Mouse (Mus musculus) layer of hippocampus, postnatal 36 days (tissue): ENCODE data around the gene 4921524J17Rik. TPM values are rescaled to one million over a fixed set of nuclear protein-coding genes. Genes with fewer than 3 reads are reported as not detected.
A peak's percentile ranks its signal among the peaks of the same experiment; 100 is the strongest.

Experiments used
- DNase-seq, 2 experiments: peaks; one replicate each; pipeline ENCODE4 v3.0.0; 2022
- total RNA-seq, 2 experiments: library from RNA; stranded (reverse); gene quantifications; 2 replicates each; pipeline ENCODE4 v1.2.3; 2021

Gene 4921524J17Rik
- total RNA-seq, result 10 to 100 TPM; 16.8 to 17.1 TPM

GRCm38 (mm10) chr8:85432168-85433016 lies at the start of gene 4921524J17Rik:
Gene 4921524J17Rik (minus strand): TSS chr8:85432833.
- peak; percentile 96 to 97 for DNase-seq

GRCm38 (mm10) chr8:85482427-85482826 lies 49.8 kb upstream of the 4921524J17Rik start:
- DNase-seq, result peak; percentile 46 to 55

- peak; percentile 36 to 43 for DNase-seq
These were observed 49.3 kb upstream of the 4921524J17Rik start for GRCm38 (mm10) chr8:85481900-85482299.

GRCm38 (mm10) chr8:85479710-85480109 lies 47.1 kb upstream of the 4921524J17Rik start:
- DNase-seq, result no peak

GRCm38 (mm10) chr8:85478397-85478796 lies 45.8 kb upstream of the 4921524J17Rik start:
- DNase-seq, result no peak

GRCm38 (mm10) chr8:85476970-85477545 lies 44.4 kb upstream of the 4921524J17Rik start:
- no peak for DNase-seq

- DNase-seq, result no peak
These were observed 42.3 kb upstream of the 4921524J17Rik start for GRCm38 (mm10) chr8:85474924-85475323.

GRCm38 (mm10) chr8:85473246-85473645 lies 40.6 kb upstream of the 4921524J17Rik start:
- DNase-seq, result no peak

GRCm38 (mm10) chr8:85472800-85473199 lies 40.2 kb upstream of the 4921524J17Rik start:
- DNase-seq, result no peak

- no peak for DNase-seq
These were observed 38.1 kb upstream of the 4921524J17Rik start for GRCm38 (mm10) chr8:85470753-85471152.

GRCm38 (mm10) chr8:85466056-85466455 lies 33.4 kb upstream of the 4921524J17Rik start:
- DNase-seq, result no peak

GRCm38 (mm10) chr8:85464316-85464715 lies 31.7 kb upstream of the 4921524J17Rik start:
- no peak for DNase-seq

- DNase-seq, result no peak
These were observed 29.8 kb upstream of the 4921524J17Rik start for GRCm38 (mm10) chr8:85462441-85462840.

GRCm38 (mm10) chr8:85461377-85461776 lies 28.7 kb upstream of the 4921524J17Rik start:
- no peak for DNase-seq

GRCm38 (mm10) chr8:85460804-85461203 lies 28.2 kb upstream of the 4921524J17Rik start:
- DNase-seq, result no peak

GRCm38 (mm10) chr8:85459582-85459981 lies 26.9 kb upstream of the 4921524J17Rik start:
- no peak for DNase-seq

- peak; percentile 23 to 29 for DNase-seq
These were observed 23.9 kb upstream of the 4921524J17Rik start for GRCm38 (mm10) chr8:85456536-85456935.

GRCm38 (mm10) chr8:85454750-85455149 lies 22.1 kb upstream of the 4921524J17Rik start:
- no peak for DNase-seq

- no peak for DNase-seq
These were observed 20.6 kb upstream of the 4921524J17Rik start for GRCm38 (mm10) chr8:85453256-85453655.

- DNase-seq, result no peak
These were observed 19.7 kb upstream of the 4921524J17Rik start for GRCm38 (mm10) chr8:85452328-85452727.

- DNase-seq, result no peak
These were observed 17.7 kb upstream of the 4921524J17Rik start for GRCm38 (mm10) chr8:85450335-85450734.

GRCm38 (mm10) chr8:85445936-85446685 lies 13.5 kb upstream of the 4921524J17Rik start:
- no peak for DNase-seq

- DNase-seq, result no peak
These were observed 11.5 kb upstream of the 4921524J17Rik start for GRCm38 (mm10) chr8:85444092-85444491.
